Mouse (Mus musculus): Measurements from ENCODE around the gene Rassf3. TPM values are rescaled to one million over a fixed set of nuclear protein-coding genes. Genes with fewer than 3 reads are reported as not detected.

Rassf3 gene
- 90.4 TPM for total RNA-seq (2023)

GRCm38 (mm10) chr10:121476190-121476967, at the start of gene Rassf3:
Rassf3 (minus strand) TSS chr10:121476347.

GRCm38 (mm10) chr10:121364801-121365564, 111.2 kb downstream of the Rassf3 start, which contains the start of gene Gns:
Gns (plus strand) TSS chr10:121365090.

Other genes with a start within 250 kb of the Rassf3 start
- 27.7 TPM for gene Tbc1d30, start 125.1 kb downstream of the Rassf3 start, total RNA-seq (2023)
- 48.4 TPM for gene Gns, start 111.3 kb downstream of the Rassf3 start, total RNA-seq (2023)
- gene Tbk1, start 110.4 kb upstream of the Rassf3 start, total RNA-seq (2023) = 75.4 TPM
- gene Xpot, start 150.0 kb upstream of the Rassf3 start, total RNA-seq (2023) = 45.4 TPM
- not detected for gene D930020B18Rik, start 165.2 kb upstream of the Rassf3 start, total RNA-seq (2023)